Mouse (Mus musculus): ENCODE measurements around the gene Shc3. TPM values are rescaled to one million over a fixed set of nuclear protein-coding genes. Genes with fewer than 3 reads are reported as not detected.

Shc3 gene
- polyA plus RNA-seq, 1 experiment from 2014 or later: 4.4 TPM

GRCm38 (mm10) chr13:51397861-51398260 lies 171.4 kb downstream of the Shc3 start:
- H3K27me3 ChIP-seq (replicated peaks; ENCODE audit: control insufficient read depth, insufficient read depth, low read length): no peaks in the 10 kb centered on the region
- H3K4me3 ChIP-seq (ENCODE audit: low read length): no peak overlapping the region
- peaks cover 4% of the 10 kb centered on the region for H3K4me1 ChIP-seq (ENCODE audit: control insufficient read depth, insufficient read depth, low read depth, low read length)
- H3K9me3 ChIP-seq (ENCODE audit: control insufficient read depth, low read length): no peaks in the 10 kb centered on the region; the same call in 1 of the 2 replicates
- no peak for ATAC-seq
- H3K27ac ChIP-seq (ENCODE audit: low read depth, low read length): no peak overlapping the region
- H3K36me3 ChIP-seq (ENCODE audit: control insufficient read depth, insufficient read depth, low read length): no peaks in the 10 kb centered on the region
- no peak overlapping the region for H3K4me2 ChIP-seq (ENCODE audit: low read length)
- WGBS: 84% methylated on average over 6 of the region's 6 CpGs
- no peak overlapping the region for H3K9ac ChIP-seq (ENCODE audit: low read depth, low read length)

GRCm38 (mm10) chr13:51392256-51392655 lies 177.0 kb downstream of the Shc3 start:
- H3K27me3 ChIP-seq (replicated peaks; ENCODE audit: control insufficient read depth, insufficient read depth, low read length): no peaks in the 10 kb centered on the region
- H3K4me1 ChIP-seq (ENCODE audit: control insufficient read depth, insufficient read depth, low read depth, low read length): no peaks in the 10 kb centered on the region
- ATAC-seq: no peak
- H3K9me3 ChIP-seq (ENCODE audit: control insufficient read depth, low read length): no peaks in the 10 kb centered on the region; the same call in 1 of the 2 replicates
- H3K36me3 ChIP-seq (ENCODE audit: control insufficient read depth, insufficient read depth, low read length): no peaks in the 10 kb centered on the region
- H3K4me3 ChIP-seq (ENCODE audit: low read length): no peak overlapping the region
- no peak overlapping the region for H3K9ac ChIP-seq (ENCODE audit: low read depth, low read length)
- WGBS: 42% methylated on average over 1 of the region's 1 CpGs
- no peak overlapping the region for H3K27ac ChIP-seq (ENCODE audit: low read depth, low read length)
- H3K4me2 ChIP-seq (ENCODE audit: low read length): no peak overlapping the region

- Histone ChIP-seq H3K4me2 (ENCODE audit: low read length) (no peak overlapping the region), H3K9ac (ENCODE audit: low read depth, low read length) (no peak overlapping the region), H3K36me3 (ENCODE audit: control insufficient read depth, insufficient read depth, low read length) (no peaks in the 10 kb centered on the region), H3K4me1 (ENCODE audit: control insufficient read depth, insufficient read depth, low read depth, low read length) (no peaks in the 10 kb centered on the region), H3K9me3 (ENCODE audit: control insufficient read depth, low read length) (no peaks in the 10 kb centered on the region; the same call in 1 of the 2 replicates), H3K4me3 (ENCODE audit: low read length) (no peak overlapping the region), H3K27me3 (replicated peaks; ENCODE audit: control insufficient read depth, insufficient read depth, low read length) (no peaks in the 10 kb centered on the region), H3K27ac (ENCODE audit: low read depth, low read length) (no peak overlapping the region)
- 90% methylated on average over 6 of the region's 6 CpGs for WGBS
- no peak for ATAC-seq
Measured at GRCm38 (mm10) chr13:51391359-51391916, 177.8 kb downstream of the Shc3 start.

GRCm38 (mm10) chr13:51390398-51390797 lies 178.8 kb downstream of the Shc3 start:
- Histone ChIP-seq H3K4me1 (ENCODE audit: control insufficient read depth, insufficient read depth, low read depth, low read length) (no peaks in the 10 kb centered on the region), H3K9me3 (ENCODE audit: control insufficient read depth, low read length) (no peaks in the 10 kb centered on the region; the same call in 1 of the 2 replicates), H3K27ac (ENCODE audit: low read depth, low read length) (no peak overlapping the region), H3K27me3 (replicated peaks; ENCODE audit: control insufficient read depth, insufficient read depth, low read length) (no peaks in the 10 kb centered on the region), H3K4me3 (ENCODE audit: low read length) (no peak overlapping the region), H3K4me2 (ENCODE audit: low read length) (no peak overlapping the region), H3K36me3 (ENCODE audit: control insufficient read depth, insufficient read depth, low read length) (no peaks in the 10 kb centered on the region), H3K9ac (ENCODE audit: low read depth, low read length) (no peak overlapping the region)
- WGBS: 73% methylated on average over 4 of the region's 4 CpGs
- no peak for ATAC-seq

GRCm38 (mm10) chr13:51387908-51388307 lies 181.3 kb downstream of the Shc3 start:
- 53% methylated on average over 3 of the region's 4 CpGs for WGBS
- Histone ChIP-seq H3K4me2 (ENCODE audit: low read length) (no peak overlapping the region), H3K4me3 (ENCODE audit: low read length) (no peak overlapping the region), H3K27ac (ENCODE audit: low read depth, low read length) (no peak overlapping the region), H3K36me3 (ENCODE audit: control insufficient read depth, insufficient read depth, low read length) (no peaks in the 10 kb centered on the region), H3K9me3 (ENCODE audit: control insufficient read depth, low read length) (no peaks in the 10 kb centered on the region), H3K9ac (ENCODE audit: low read depth, low read length) (no peak overlapping the region), H3K27me3 (replicated peaks; ENCODE audit: control insufficient read depth, insufficient read depth, low read length) (no peaks in the 10 kb centered on the region), H3K4me1 (ENCODE audit: control insufficient read depth, insufficient read depth, low read depth, low read length) (no peaks in the 10 kb centered on the region)
- no peak for ATAC-seq

GRCm38 (mm10) chr13:51384899-51385298 lies 184.3 kb downstream of the Shc3 start:
- Histone ChIP-seq H3K4me2 (ENCODE audit: low read length) (no peak overlapping the region), H3K36me3 (ENCODE audit: control insufficient read depth, insufficient read depth, low read length) (no peaks in the 10 kb centered on the region), H3K9me3 (ENCODE audit: control insufficient read depth, low read length) (no peaks in the 10 kb centered on the region), H3K4me1 (ENCODE audit: control insufficient read depth, insufficient read depth, low read depth, low read length) (no peaks in the 10 kb centered on the region), H3K9ac (ENCODE audit: low read depth, low read length) (no peak overlapping the region), H3K27ac (ENCODE audit: low read depth, low read length) (no peak overlapping the region), H3K4me3 (ENCODE audit: low read length) (no peak overlapping the region), H3K27me3 (replicated peaks; ENCODE audit: control insufficient read depth, insufficient read depth, low read length) (no peaks in the 10 kb centered on the region)
- ATAC-seq: no peak
- 59% methylated on average over 2 of the region's 2 CpGs for WGBS

GRCm38 (mm10) chr13:51381498-51381897 lies 187.7 kb downstream of the Shc3 start:
- WGBS: 94% methylated on average over 6 of the region's 6 CpGs
- ATAC-seq: no peak

More at GRCm38 (mm10) chr13:51381498-51381897, 187.7 kb downstream of the Shc3 start:
- Histone ChIP-seq H3K9me3 (ENCODE audit: control insufficient read depth, low read length) (no peaks in the 10 kb centered on the region), H3K4me3 (ENCODE audit: low read length) (no peak overlapping the region), H3K9ac (ENCODE audit: low read depth, low read length) (no peak overlapping the region), H3K27me3 (replicated peaks; ENCODE audit: control insufficient read depth, insufficient read depth, low read length) (no peaks in the 10 kb centered on the region), H3K27ac (ENCODE audit: low read depth, low read length) (no peak overlapping the region), H3K4me2 (ENCODE audit: low read length) (no peak overlapping the region), H3K36me3 (ENCODE audit: control insufficient read depth, insufficient read depth, low read length) (no peaks in the 10 kb centered on the region), H3K4me1 (ENCODE audit: control insufficient read depth, insufficient read depth, low read depth, low read length) (peaks cover 2% of the 10 kb centered on the region; the same call in 1 of the 2 replicates)

Other genes with a start within 250 kb of the Shc3 start
- gene S1pr3, start 160.8 kb downstream of the Shc3 start, polyA plus RNA-seq (2015; fragmentation: Nextera tagmentation; extraction: Ambion mirVana): 15.0 and 17.1 TPM in 2 replicates
- gene Cks2, start 75.8 kb upstream of the Shc3 start, polyA plus RNA-seq (2015; fragmentation: Nextera tagmentation; extraction: Ambion mirVana): 49.7 and 50.1 TPM in 2 replicates
- gene Secisbp2, start 82.3 kb upstream of the Shc3 start, polyA plus RNA-seq (2015; fragmentation: Nextera tagmentation; extraction: Ambion mirVana): 27.4 and 28.6 TPM in 2 replicates
- gene Sema4d, start 224.3 kb upstream of the Shc3 start, polyA plus RNA-seq (2015; fragmentation: Nextera tagmentation; extraction: Ambion mirVana): 14.3 and 17.9 TPM in 2 replicates

Measured in hindbrain, embryonic 16.5 days (tissue).